Mouse (Mus musculus): ENCODE data around the gene Gm11595.

DNA sequence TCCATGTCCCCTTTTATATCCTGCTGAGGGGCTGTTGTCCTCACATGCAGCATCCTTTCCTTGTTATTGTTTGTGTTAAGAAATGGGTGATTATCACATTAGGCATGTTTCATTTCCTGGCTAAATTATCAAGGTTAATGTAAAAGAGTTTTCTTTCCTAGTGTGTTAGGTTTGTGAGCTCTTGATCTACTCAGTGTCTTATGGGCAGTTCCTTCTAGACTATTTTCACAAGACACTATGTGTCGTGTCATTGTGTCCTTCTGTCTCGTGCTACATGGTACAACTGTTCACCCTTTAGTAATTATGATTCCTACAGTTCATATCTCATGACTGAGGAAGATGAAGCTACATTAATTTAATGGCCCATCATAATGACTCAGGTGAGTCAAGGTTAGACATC, 20.7 kb upstream of the Gm11595 start, which contains the start of gene Gm11596:
- no peak for TF ChIP-seq POLR2A (IDR thresholded peaks at IDR 0.05; ENCODE audit: borderline replicate concordance, insufficient read depth, low read length)
- no peak for TF ChIP-seq CTCF (IDR thresholded peaks at IDR 0.05; ENCODE audit: borderline replicate concordance, insufficient read depth, low read depth, low read length)
